Mouse (Mus musculus) forebrain, embryonic 14.5 days (tissue): ENCODE measurements around the gene Gm13178. TPM values are rescaled to one million over a fixed set of nuclear protein-coding genes. Genes with fewer than 3 reads are reported as not detected.

Source experiments
- ATAC-seq: fragments of 200-750 bp; cut with Nextera tagmentation; 2 replicates; pipeline ENCODE4 v1.8.0; 2017; ENCODE audit warnings: mild to moderate bottlenecking, moderate library complexity
- DNase-seq: peaks from one replicate; pipeline ENCODE4 v3.0.0-alpha.2; 2015; ENCODE audit warnings: low spot score
- H3K27ac ChIP-seq: fragments of 300-500 bp; sonication (generic); 2 replicates; pipeline ENCODE4 v1.5.1; 2014; ENCODE audit warnings: low read depth, mild to moderate bottlenecking, control low read depth, low read length, moderate library complexity
- H3K27me3 ChIP-seq: fragments of 300-500 bp; sonication (generic); replicated peaks from 2 replicates; pipeline ENCODE4 v1.6.1; 2014; ENCODE audit warnings: low read length, control low read depth, mixed read lengths; ENCODE audit not compliant: control insufficient read depth, insufficient read depth
- H3K36me3 ChIP-seq: fragments of 300-500 bp; sonication (generic); 2 replicates; pipeline ENCODE4 v1.6.1; 2014; ENCODE audit warnings: low read length, control low read depth; ENCODE audit not compliant: control insufficient read depth, insufficient read depth
- H3K4me1 ChIP-seq: fragments of 300-500 bp; sonication (generic); 2 replicates; pipeline ENCODE4 v1.6.1; 2014; ENCODE audit warnings: antibody characterized with exemption, low read length, control low read depth; ENCODE audit not compliant: control insufficient read depth, insufficient read depth
- H3K4me2 ChIP-seq: fragments of 300-500 bp; sonication (generic); 2 replicates; pipeline ENCODE4 v1.6.1; 2014; ENCODE audit warnings: mild to moderate bottlenecking, control low read depth, low read length
- H3K4me3 ChIP-seq: fragments of 300-500 bp; sonication (generic); 2 replicates; pipeline ENCODE4 v1.5.1; 2014; ENCODE audit warnings: low read depth, low read length, control low read depth
- H3K9ac ChIP-seq: fragments of 300-500 bp; sonication (generic); 2 replicates; pipeline ENCODE4 v1.6.1; 2014; ENCODE audit warnings: mild to moderate bottlenecking, low read length, control low read depth, moderate library complexity
- H3K9me3 ChIP-seq: fragments of 300-500 bp; sonication (generic); replicated peaks from 2 replicates; pipeline ENCODE4 v1.6.1; 2016; ENCODE audit warnings: low read length, control low read depth, mixed read lengths; ENCODE audit not compliant: control insufficient read depth
- WGBS: fragments of 180-500 bp; shearing (Covaris S2); extraction: QIAGEN DNeasy Blood & Tissue Kit; methylation state at CpG from one replicate; pipeline ENCODE4 v1.1.7; 2014; 5-methylcytosine and 5-hydroxymethylcytosine counted together
- polyA plus RNA-seq: library from polyadenylated mRNA; unstranded; fragments of >200 nt; fragmentation: Nextera tagmentation; extraction: Ambion mirVana; gene quantifications from 2 replicates; pipeline ENCODE4 v1.2.1, GENCODE M21; 2014

The Gm13178 gene
- not detected in 2 replicates for polyA plus RNA-seq

GRCm38 (mm10) chr4:144721304-144721703 lies at the start of gene Gm13178:
Gm13178 (minus strand) TSS chr4:144721404.
- H3K36me3 ChIP-seq: no peaks in the 10 kb centered on the region
- H3K4me2 ChIP-seq: no peak within 1 kb of the TSS
- H3K9me3 ChIP-seq: peaks cover 10% of the 10 kb centered on the region
- no peaks in the 10 kb centered on the region for H3K27me3 ChIP-seq
- no peak within 1 kb of the TSS for H3K4me3 ChIP-seq
- 88% methylated on average over 1 of the region's 1 CpGs for WGBS
- no peak for ATAC-seq
- no peak for DNase-seq
- H3K9ac ChIP-seq: no peak within 1 kb of the TSS
- no peaks in the 10 kb centered on the region for H3K4me1 ChIP-seq
- no peak within 1 kb of the TSS for H3K27ac ChIP-seq

- DNase-seq: peak; percentile 25
- Histone ChIP-seq H3K27me3 (no peaks in the 10 kb centered on the region), H3K4me1 (no peaks in the 10 kb centered on the region), H3K4me2 (no peak overlapping the region), H3K27ac (no peak overlapping the region), H3K4me3 (no peak overlapping the region), H3K36me3 (no peaks in the 10 kb centered on the region), H3K9me3 (0 out of 2 replicates have a peak, but pooled peaks cover 3% of the 10 kb centered on the region), H3K9ac (no peak overlapping the region)
- no peak for ATAC-seq
- WGBS: 42% methylated on average over 2 of the region's 2 CpGs
Observed at GRCm38 (mm10) chr4:144765722-144766121, 44.5 kb upstream of the Gm13178 start.

GRCm38 (mm10) chr4:144749139-144749538 lies 27.9 kb upstream of the Gm13178 start:
- Histone ChIP-seq H3K9ac (no peak overlapping the region), H3K27ac (no peak overlapping the region), H3K9me3 (no peaks in the 10 kb centered on the region; the same call in 1 of the 2 replicates), H3K4me2 (no peak overlapping the region), H3K4me3 (no peak overlapping the region), H3K4me1 (no peaks in the 10 kb centered on the region), H3K27me3 (no peaks in the 10 kb centered on the region), H3K36me3 (no peaks in the 10 kb centered on the region)
- WGBS: 62% methylated on average over 1 of the region's 1 CpGs
- DNase-seq (peak; percentile 0), ATAC-seq (no peak)

- ATAC-seq: no peak
- H3K36me3 ChIP-seq: no peaks in the 10 kb centered on the region
- H3K4me1 ChIP-seq: no peaks in the 10 kb centered on the region
- WGBS: 91% methylated on average over 1 of the region's 1 CpGs
- no peak overlapping the region for H3K9ac ChIP-seq
- H3K27ac ChIP-seq: no peak overlapping the region
- no peak for DNase-seq
- H3K4me2 ChIP-seq: no peak overlapping the region
- H3K4me3 ChIP-seq: no peak overlapping the region
- H3K27me3 ChIP-seq: no peaks in the 10 kb centered on the region
- H3K9me3 ChIP-seq: peaks cover 16% of the 10 kb centered on the region
Observed at GRCm38 (mm10) chr4:144719691-144720090, 1.5 kb downstream of the Gm13178 start.

- Histone ChIP-seq H3K36me3 (no peaks in the 10 kb centered on the region), H3K4me2 (no peak overlapping the region), H3K27ac (no peak overlapping the region), H3K9me3 (peaks cover 16% of the 10 kb centered on the region), H3K4me3 (no peak overlapping the region), H3K4me1 (no peaks in the 10 kb centered on the region), H3K27me3 (no peaks in the 10 kb centered on the region), H3K9ac (no peak overlapping the region)
- WGBS: 92% methylated on average over 1 of the region's 1 CpGs
- no peak for DNase-seq
- ATAC-seq: no peak
Observed at GRCm38 (mm10) chr4:144718288-144718687, 2.9 kb downstream of the Gm13178 start.

- Histone ChIP-seq H3K9ac (no peak within 1 kb of the TSS), H3K27ac (no peak within 1 kb of the TSS), H3K9me3 (peaks cover 3% of the 10 kb centered on the region; the same call in 1 of the 2 replicates), H3K4me3 (no peak within 1 kb of the TSS), H3K36me3 (no peaks in the 10 kb centered on the region), H3K4me2 (no peak within 1 kb of the TSS), H3K27me3 (no peaks in the 10 kb centered on the region), H3K4me1 (no peaks in the 10 kb centered on the region)
- ATAC-seq (no peak), DNase-seq (no peak)
- whole genome bisulfite sequencing: 60% methylated on average over 2 of the region's 2 CpGs
Observed at GRCm38 (mm10) chr4:144686268-144686667, 34.9 kb downstream of the Gm13178 start, which contains the start of gene Gm436. Gm436 (minus strand) TSS chr4:144686368.

Other genes starting within 250 kb of the Gm13178 start
- gene 9430007A20Rik, start 201.6 kb downstream of the Gm13178 start, polyA plus RNA-seq: not detected in 2 replicates
- not detected in 2 replicates for gene Gm13124, start 156.3 kb downstream of the Gm13178 start, polyA plus RNA-seq
- gene Aadacl4, start 107.7 kb downstream of the Gm13178 start, polyA plus RNA-seq: not detected in 2 replicates
- gene Gm436, start 35.0 kb downstream of the Gm13178 start, polyA plus RNA-seq: not detected in 2 replicates
- gene Gm438, start 65.2 kb upstream of the Gm13178 start, polyA plus RNA-seq: not detected in 2 replicates
- 16.1 and 25.8 TPM in 2 replicates for gene Dhrs3, start 171.4 kb upstream of the Gm13178 start, polyA plus RNA-seq